ENCODE assay signal across 7 mouse cellular contexts in the genomic region with DNA sequence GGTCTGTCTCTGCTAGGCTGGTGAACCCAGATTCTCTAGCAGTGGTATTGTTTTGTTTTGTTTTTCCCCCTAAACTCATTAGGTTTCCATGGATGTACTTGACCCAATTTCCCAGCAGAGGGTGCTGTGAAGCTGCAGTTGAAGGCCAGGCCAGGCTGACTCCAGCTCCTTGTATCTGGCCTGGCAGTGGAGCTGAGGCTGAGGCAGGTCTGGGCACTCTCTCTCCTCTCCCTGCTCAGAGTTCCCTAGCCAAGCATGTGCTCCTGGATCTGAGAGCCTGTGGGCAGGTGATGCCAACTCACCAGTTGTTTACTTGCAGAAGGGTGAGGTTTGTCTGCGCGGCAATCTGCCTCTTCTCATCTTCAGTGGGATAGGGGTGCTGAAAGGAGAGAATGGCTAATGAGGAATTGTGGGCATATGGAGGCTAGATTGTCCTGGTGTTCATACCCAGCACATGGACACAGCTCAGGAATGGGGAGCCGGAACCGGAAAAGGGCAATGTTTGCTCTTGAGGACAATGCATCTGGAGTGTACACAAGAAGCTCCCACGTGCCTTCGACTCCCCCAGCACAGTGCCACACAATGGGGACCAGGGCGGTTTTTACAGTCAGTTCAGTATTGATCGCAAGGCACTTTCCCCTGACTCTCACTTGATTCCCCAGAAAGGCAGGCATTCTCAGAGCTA.
DNase-seq lines count a peak whose midpoint lies in the region; ATAC-seq and TF ChIP-seq lines count a peak whose summit lies in the region.

No protein-coding gene starts in this region.

- H3K4me2 ChIP-seq in hindbrain, postnatal 0 days (ENCODE audit: low read depth, low read length), result no peak overlapping the region
- no peak overlapping the region for H3K4me2 ChIP-seq in midbrain, embryonic 14.5 days (ENCODE audit: low read length)

- no peak overlapping the region for H3K4me3 ChIP-seq in hindbrain, postnatal 0 days (ENCODE audit: low read length)
- H3K4me3 ChIP-seq in midbrain, embryonic 14.5 days (replicated peaks; ENCODE audit: low read depth, low read length), result no peak overlapping the region

- no peak overlapping the region for H3K9ac ChIP-seq in hindbrain, postnatal 0 days (replicated peaks; ENCODE audit: low read length)
- no peak overlapping the region for H3K9ac ChIP-seq in midbrain, embryonic 14.5 days (replicated peaks; ENCODE audit: low read length)

- H3K36me3 ChIP-seq in hindbrain, postnatal 0 days (ENCODE audit: insufficient read depth, low read length), result peaks cover 2% of the 10 kb centered on the region; the same call in 1 of the 2 replicates
- peaks cover 18% of the 10 kb centered on the region for H3K36me3 ChIP-seq in midbrain, embryonic 14.5 days (ENCODE audit: control insufficient read depth, insufficient read depth, low read length)

- no peaks in the 10 kb centered on the region for H3K4me1 ChIP-seq in hindbrain, postnatal 0 days (ENCODE audit: insufficient read depth, low read length)
- H3K4me1 ChIP-seq in midbrain, embryonic 14.5 days (ENCODE audit: control insufficient read depth, insufficient read depth, low read length), result no peaks in the 10 kb centered on the region

- H3K27ac ChIP-seq in hindbrain, postnatal 0 days, result no peak overlapping the region
- H3K27ac ChIP-seq in midbrain, embryonic 14.5 days (replicated peaks; ENCODE audit: low read depth, low read length), result no peak overlapping the region

- peak; percentile 82 for ATAC-seq in hindbrain, postnatal 0 days
- ATAC-seq in midbrain, embryonic 14.5 days (ENCODE audit: low FRiP score, low TSS enrichment), result peak; percentile 80; the same call in 1 of the 2 replicates

- H3K27me3 ChIP-seq in hindbrain, postnatal 0 days (ENCODE audit: insufficient read depth, low read length), result no peaks in the 10 kb centered on the region
- H3K27me3 ChIP-seq in midbrain, embryonic 14.5 days (ENCODE audit: control insufficient read depth, insufficient read depth, low read length), result no peaks in the 10 kb centered on the region

- DNase-seq in R1 (ENCODE audit: low read depth, low spot score), result peak; percentile 75
- DNase-seq in cerebellum, adult 18-20 months, result peak; percentile 84 to 89
- DNase-seq in forelimb bud, embryonic 11.5 days (ENCODE audit: low read depth, low spot score), result peak; percentile 70
- DNase-seq in hindbrain, postnatal 0 days (ENCODE audit: low spot score), result peak; percentile 86
- DNase-seq in left cerebral cortex, postnatal 10 days (ENCODE audit: extremely low spot score in 1 of 2, low spot score in 2 of 2), result peak; percentile 69 to 73
- peak; percentile 88 for DNase-seq in midbrain, embryonic 14.5 days
- peak; percentile 51 for DNase-seq in telencephalon, adult 2 months (ENCODE audit: low read depth, low spot score)

- no peaks in the 10 kb centered on the region for H3K9me3 ChIP-seq in hindbrain, postnatal 0 days (ENCODE audit: low read length)
- H3K9me3 ChIP-seq in midbrain, embryonic 14.5 days (ENCODE audit: control insufficient read depth, low read length), result no peaks in the 10 kb centered on the region

- whole genome bisulfite sequencing in hindbrain, postnatal 0 days, result 76% methylated on average over 8 of the region's 8 CpGs
- 81% methylated on average over 8 of the region's 8 CpGs for WGBS in midbrain, embryonic 14.5 days

- peak; percentile 89 for TF ChIP-seq CTCF in hindbrain, postnatal 0 days (IDR thresholded peaks at IDR 0.05; ENCODE audit: low read depth)

- intact Hi-C loops in left cerebral cortex, postnatal 10 days (cut with DNase I), result loop anchor here (10.0 kb wide), 1 partner anchor 430 kb away; no protein-coding TSS in a partner anchor
